8 mouse cellular contexts compared by ENCODE assay signal in the genomic region with DNA sequence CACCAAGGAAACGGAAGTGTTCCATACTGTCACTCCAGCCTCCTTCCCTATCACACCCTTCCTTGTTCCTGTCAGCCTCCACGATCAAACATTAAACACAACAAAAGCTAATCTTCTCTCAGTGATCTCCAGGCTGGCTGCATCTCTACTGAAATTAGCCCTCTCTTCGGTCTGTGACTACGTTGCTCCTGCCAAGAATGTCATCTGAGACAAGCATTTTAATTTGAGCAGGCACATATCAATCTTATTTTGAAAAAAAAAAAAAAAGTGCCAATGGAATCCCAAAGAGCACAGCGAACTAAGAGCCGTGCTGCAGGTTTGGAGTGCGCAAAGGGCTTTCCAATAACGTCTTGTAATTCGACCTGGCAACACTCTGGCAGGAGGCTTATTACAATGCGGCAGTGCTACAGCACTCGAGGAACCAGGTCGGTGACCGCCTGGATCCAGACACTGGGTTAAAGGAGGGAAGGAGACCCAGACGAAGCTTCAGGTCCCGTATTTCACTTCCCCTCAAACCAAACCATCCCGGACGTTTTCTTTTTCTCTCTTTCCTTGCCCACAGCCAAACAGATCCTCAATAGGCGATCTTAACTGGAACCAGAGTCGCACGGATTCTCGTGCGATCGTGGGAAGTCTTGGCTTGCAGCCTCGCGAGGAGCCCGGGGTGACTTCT. TPM values are rescaled to one million over a fixed set of nuclear protein-coding genes. Genes with fewer than 3 reads are reported as not detected.
DNase-seq lines count a peak whose midpoint lies in the region; ATAC-seq lines count a peak whose summit lies in the region.

No protein-coding gene starts in this region.

- peak; percentile 59 for DNase-seq in retina, embryonic 14.5 days (ENCODE audit: low spot score)
- DNase-seq in retina, postnatal 1 day: no peak
- peak; percentile 67 for DNase-seq in embryo, embryonic 10.5 days (ENCODE audit: low spot score)
- no peak for DNase-seq in cerebellum, postnatal 36 days
- DNase-seq in cerebellum, adult 11-12 months: no peak

- 4% methylated on average over 26 of the region's 26 CpGs for WGBS in hindbrain, embryonic 13.5 days
- WGBS in liver, embryonic 12.5 days (ENCODE audit: insufficient replicate concordance): 11% methylated on average over 26 of the region's 26 CpGs
- WGBS in neural tube, embryonic 13.5 days: 5% methylated on average over 26 of the region's 26 CpGs

- peaks cover 32% of the 10 kb centered on the region for H3K4me1 ChIP-seq in hindbrain, embryonic 13.5 days (replicated peaks)
- H3K4me1 ChIP-seq in liver, embryonic 12.5 days: peaks cover 29% of the 10 kb centered on the region
- H3K4me1 ChIP-seq in neural tube, embryonic 13.5 days (replicated peaks): peaks cover 33% of the 10 kb centered on the region

- H3K9ac ChIP-seq in hindbrain, embryonic 13.5 days: peak overlapping the region; percentile 96
- peak overlapping the region; percentile 64 for H3K9ac ChIP-seq in liver, embryonic 12.5 days
- peak overlapping the region; percentile 96 for H3K9ac ChIP-seq in neural tube, embryonic 13.5 days

- peak; percentile 16; the same call in 1 of the 2 replicates for ATAC-seq in hindbrain, embryonic 13.5 days (ENCODE audit: low FRiP score)
- no peak for ATAC-seq in liver, embryonic 12.5 days
- peak; percentile 30 for ATAC-seq in neural tube, embryonic 13.5 days (ENCODE audit: low read depth)

- H3K4me2 ChIP-seq in hindbrain, embryonic 13.5 days: peak overlapping the region; percentile 86
- peak overlapping the region; percentile 98 for H3K4me2 ChIP-seq in liver, embryonic 12.5 days
- H3K4me2 ChIP-seq in neural tube, embryonic 13.5 days: peak overlapping the region; percentile 85

- peak overlapping the region; percentile 77 for H3K4me3 ChIP-seq in hindbrain, embryonic 13.5 days
- peak overlapping the region; percentile 92 for H3K4me3 ChIP-seq in liver, embryonic 12.5 days
- peak overlapping the region; percentile 83 for H3K4me3 ChIP-seq in neural tube, embryonic 13.5 days

- no peaks in the 10 kb centered on the region; the same call in 1 of the 2 replicates for H3K36me3 ChIP-seq in hindbrain, embryonic 13.5 days
- H3K36me3 ChIP-seq in liver, embryonic 12.5 days: peaks cover 6% of the 10 kb centered on the region
- H3K36me3 ChIP-seq in neural tube, embryonic 13.5 days: no peaks in the 10 kb centered on the region

- H3K9me3 ChIP-seq in hindbrain, embryonic 13.5 days: peaks cover 3% of the 10 kb centered on the region; the same call in 1 of the 2 replicates
- H3K9me3 ChIP-seq in liver, embryonic 12.5 days (replicated peaks): 0 out of 2 replicates have a peak, but pooled peaks cover 4% of the 10 kb centered on the region
- H3K9me3 ChIP-seq in neural tube, embryonic 13.5 days: no peaks in the 10 kb centered on the region

- no peaks in the 10 kb centered on the region for H3K27me3 ChIP-seq in hindbrain, embryonic 13.5 days
- H3K27me3 ChIP-seq in liver, embryonic 12.5 days (replicated peaks): peaks cover 10% of the 10 kb centered on the region
- no peaks in the 10 kb centered on the region for H3K27me3 ChIP-seq in neural tube, embryonic 13.5 days

- H3K27ac ChIP-seq in hindbrain, embryonic 13.5 days: peak overlapping the region; percentile 97
- H3K27ac ChIP-seq in liver, embryonic 12.5 days: no peak overlapping the region
- peak overlapping the region; percentile 95 for H3K27ac ChIP-seq in neural tube, embryonic 13.5 days (replicated peaks)

RNA-seq across cellular contexts. Expression of a gene that starts 1.0 kb away (rescaled TPM):
- 132 and 133 TPM in 2 replicates for polyA plus RNA-seq in hindbrain, embryonic 13.5 days (2015; fragmentation: Nextera tagmentation; extraction: Ambion mirVana)
- 18.5 and 19.0 TPM in 2 replicates for polyA plus RNA-seq in liver, embryonic 12.5 days (2016; fragmentation: Nextera tagmentation; extraction: Ambion mirVana)
- polyA plus RNA-seq in neural tube, embryonic 13.5 days (2015; fragmentation: Nextera tagmentation; extraction: Ambion mirVana): 121 and 133 TPM in 2 replicates

Comparison
In these comparisons a context has a peak if more than half of its experiments do, and no peak if none do; other contexts are left out.
1. DNase-seq: peak in retina, embryonic 14.5 days (single experiment) and embryo, embryonic 10.5 days (single experiment); none in retina, postnatal 1 day (single experiment), cerebellum, postnatal 36 days (0 of 2) and cerebellum, adult 11-12 months (single experiment).
2. Peak in every context shown above with its lines, with median percentiles within 50 percentile points of each other: H3K4me2 ChIP-seq, H3K4me3 ChIP-seq and H3K9ac ChIP-seq.